Mouse (Mus musculus) heart, embryonic 14.5 days (tissue): ENCODE data around the gene Rph3al. TPM values are rescaled to one million over a fixed set of nuclear protein-coding genes. Genes with fewer than 3 reads are reported as not detected.
A peak's percentile ranks its signal among the peaks of the same experiment; 100 is the strongest.

ENCODE experiments used
- ATAC-seq: fragments of 200-750 bp; cut with Nextera tagmentation; 2 replicates; pipeline ENCODE4 v1.8.0; 2017; ENCODE audit warnings: low read depth, moderate TSS enrichment; ENCODE audit not compliant: insufficient number of reproducible peaks, insufficient read depth, low FRiP score
- H3K27ac ChIP-seq, 2 experiments: fragments of 200-500 bp in 1 of 2; fragments of 300-500 bp in 1 of 2; sonication (generic) in 1 of 2; replicated peaks in 1 of 2; 2 replicates each; pipeline ENCODE4 v1.5.1; 2012 to 2014; ENCODE audit warnings: low read depth in 2 of 2, low read length in 2 of 2, control low read depth in 1 of 2, mild to moderate bottlenecking in 1 of 2, mixed read lengths in 1 of 2; ENCODE audit not compliant: control insufficient read depth in 1 of 2, insufficient read depth in 1 of 2
- H3K27me3 ChIP-seq: fragments of 300-500 bp; sonication (generic); 2 replicates; pipeline ENCODE4 v1.6.1; 2014; ENCODE audit warnings: mild to moderate bottlenecking, low read length, control low read depth; ENCODE audit not compliant: control insufficient read depth, insufficient read depth
- H3K36me3 ChIP-seq: fragments of 300-500 bp; sonication (generic); 2 replicates; pipeline ENCODE4 v1.6.1; 2014; ENCODE audit warnings: mild to moderate bottlenecking, control low read depth, low read length, mixed read lengths; ENCODE audit not compliant: control insufficient read depth, insufficient read depth
- H3K4me1 ChIP-seq, 2 experiments: fragments of 200-500 bp in 1 of 2; fragments of 300-500 bp in 1 of 2; sonication (generic) in 1 of 2; 2 replicates each; pipeline ENCODE4 v1.6.1; 2012 to 2014; ENCODE audit warnings: low read length in 2 of 2, control low read depth in 1 of 2, mixed read lengths in 1 of 2; ENCODE audit not compliant: control insufficient read depth in 2 of 2, insufficient read depth in 2 of 2
- H3K4me2 ChIP-seq: fragments of 300-500 bp; sonication (generic); 2 replicates; pipeline ENCODE4 v1.6.1; 2014; ENCODE audit warnings: mild to moderate bottlenecking, low read length
- H3K4me3 ChIP-seq, 2 experiments: fragments of 200-500 bp in 1 of 2; fragments of 300-500 bp in 1 of 2; sonication (generic) in 1 of 2; 2 replicates each; pipeline ENCODE4 v1.5.1; 2012 to 2014; ENCODE audit warnings: low read length in 2 of 2, mild to moderate bottlenecking in 2 of 2, control low read depth in 1 of 2, low read depth in 1 of 2, moderate library complexity in 1 of 2; ENCODE audit not compliant: control insufficient read depth in 1 of 2, insufficient read depth in 1 of 2
- H3K9ac ChIP-seq: fragments of 300-500 bp; sonication (generic); 2 replicates; pipeline ENCODE4 v1.6.1; 2014; ENCODE audit warnings: mild to moderate bottlenecking, low read length
- H3K9me3 ChIP-seq: fragments of 300-500 bp; sonication (generic); 2 replicates; pipeline ENCODE4 v1.6.1; 2016; ENCODE audit warnings: low read length, control low read depth; ENCODE audit not compliant: control insufficient read depth
- WGBS: fragments of 180-500 bp; shearing (Covaris S2); extraction: QIAGEN DNeasy Blood & Tissue Kit; methylation state at CpG from one replicate; pipeline ENCODE4 v1.1.7; 2014; 5-methylcytosine and 5-hydroxymethylcytosine counted together
- polyA plus RNA-seq: library from polyadenylated mRNA; unstranded; fragments of >200 nt; fragmentation: Nextera tagmentation; extraction: Ambion mirVana; gene quantifications from 2 replicates; pipeline ENCODE4 v1.2.1, GENCODE M21; 2014

Gene Rph3al
- polyA plus RNA-seq, 1 experiment from 2014 or later, result 7.3 TPM

DNA sequence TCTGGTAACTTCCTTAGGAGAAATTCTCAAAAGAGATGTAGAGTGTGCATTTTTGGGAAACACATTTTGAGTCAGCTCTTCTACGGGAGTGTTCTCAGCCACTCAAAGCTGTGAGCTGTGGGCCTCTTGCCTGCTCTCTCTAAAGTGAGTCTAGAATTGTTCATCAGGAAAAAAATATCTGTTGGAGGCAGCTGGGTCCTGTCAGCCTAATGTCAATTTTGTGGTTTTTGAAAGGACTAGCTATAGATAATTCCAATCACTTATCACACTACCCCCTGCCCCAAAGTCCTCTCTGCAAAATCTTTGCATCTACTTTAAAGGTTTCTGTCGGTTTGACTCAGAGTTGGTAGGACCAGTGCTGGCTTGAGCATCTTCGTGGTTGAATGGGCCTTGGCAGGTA lies 20.9 kb downstream of the Rph3al start:
- H3K9me3 ChIP-seq, result no peaks in the 10 kb centered on the region
- no peak overlapping the region for H3K27ac ChIP-seq
- no peaks in the 10 kb centered on the region for H3K36me3 ChIP-seq
- no peaks in the 10 kb centered on the region for H3K27me3 ChIP-seq
- H3K4me1 ChIP-seq, result peaks cover 11 to 15% of the 10 kb centered on the region in 2 experiments
- no peak overlapping the region for H3K9ac ChIP-seq
- WGBS, result 76% methylated on average over 3 of the region's 3 CpGs
- H3K4me3 ChIP-seq, result no peak overlapping the region
- no peak overlapping the region for H3K4me2 ChIP-seq
- ATAC-seq, result no peak

DNA sequence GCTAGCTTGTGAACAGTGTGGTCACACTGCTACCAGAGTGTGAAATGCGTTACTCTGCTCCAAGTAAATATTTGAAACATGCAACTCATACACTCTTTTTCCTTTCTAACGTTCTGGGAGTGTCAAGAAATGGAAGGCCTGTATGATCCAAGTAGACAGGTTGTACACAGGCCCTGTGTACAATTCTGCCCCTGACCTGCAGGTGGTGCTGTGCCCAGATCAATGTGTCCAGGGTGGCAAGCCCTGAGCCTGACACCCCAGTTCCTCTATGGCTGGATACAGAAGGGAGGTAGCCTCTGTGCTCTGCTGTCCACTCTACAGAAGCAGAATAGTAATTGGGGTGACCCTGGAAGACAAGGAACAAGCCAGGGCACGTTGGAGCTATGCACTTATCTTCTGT lies 24.3 kb downstream of the Rph3al start:
- Histone ChIP-seq H3K9ac (no peak overlapping the region), H3K36me3 (no peaks in the 10 kb centered on the region), H3K27me3 (no peaks in the 10 kb centered on the region), H3K27ac (no peak overlapping the region), H3K4me1 (peaks cover 11 to 15% of the 10 kb centered on the region in 2 experiments), H3K4me2 (no peak overlapping the region), H3K9me3 (no peaks in the 10 kb centered on the region), H3K4me3 (no peak overlapping the region)
- WGBS, result 54% methylated on average over 3 of the region's 3 CpGs
- peak; percentile 32; the same call in 1 of the 2 replicates for ATAC-seq

DNA sequence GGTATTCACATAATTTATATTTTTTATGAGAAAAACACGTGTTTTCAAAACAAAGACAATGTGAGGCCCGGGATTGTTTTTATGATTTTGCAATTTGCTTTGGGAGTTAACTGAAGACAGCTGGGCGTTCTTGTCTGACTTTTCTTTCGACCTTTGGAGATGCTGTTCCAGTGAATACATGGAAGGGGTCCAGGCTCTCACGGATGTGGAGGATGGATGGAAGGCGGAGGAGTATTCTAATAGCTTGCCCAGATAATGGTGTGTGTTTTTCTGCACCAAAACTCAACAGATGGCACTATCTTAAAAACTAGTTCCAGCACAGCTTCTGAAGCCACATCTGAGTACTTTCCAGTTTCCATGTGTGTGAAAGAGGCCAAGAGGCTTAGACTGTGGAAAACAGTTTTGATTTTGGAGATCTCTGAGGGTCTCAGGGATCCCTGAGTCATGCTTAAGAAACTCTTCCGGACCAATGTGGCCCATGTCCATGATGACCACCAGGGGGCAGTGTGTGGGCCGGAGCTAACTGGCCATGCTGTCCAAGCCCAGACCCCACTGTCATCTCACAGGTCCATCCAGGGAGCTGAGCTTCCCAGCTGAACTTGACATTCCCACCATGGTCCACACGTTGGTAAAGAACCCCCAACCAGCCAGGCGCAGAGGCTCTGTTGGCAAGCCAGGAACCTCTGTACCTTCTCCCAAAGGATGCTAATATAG lies 25.1 kb downstream of the Rph3al start:
- Histone ChIP-seq H3K4me3 (no peak overlapping the region), H3K27ac (no peak overlapping the region), H3K27me3 (no peaks in the 10 kb centered on the region), H3K9ac (no peak overlapping the region), H3K9me3 (no peaks in the 10 kb centered on the region), H3K4me2 (no peak overlapping the region), H3K36me3 (no peaks in the 10 kb centered on the region), H3K4me1 (peaks cover 11 to 15% of the 10 kb centered on the region in 2 experiments)
- 44% methylated on average over 10 of the region's 10 CpGs for WGBS
- ATAC-seq, result no peak

DNA sequence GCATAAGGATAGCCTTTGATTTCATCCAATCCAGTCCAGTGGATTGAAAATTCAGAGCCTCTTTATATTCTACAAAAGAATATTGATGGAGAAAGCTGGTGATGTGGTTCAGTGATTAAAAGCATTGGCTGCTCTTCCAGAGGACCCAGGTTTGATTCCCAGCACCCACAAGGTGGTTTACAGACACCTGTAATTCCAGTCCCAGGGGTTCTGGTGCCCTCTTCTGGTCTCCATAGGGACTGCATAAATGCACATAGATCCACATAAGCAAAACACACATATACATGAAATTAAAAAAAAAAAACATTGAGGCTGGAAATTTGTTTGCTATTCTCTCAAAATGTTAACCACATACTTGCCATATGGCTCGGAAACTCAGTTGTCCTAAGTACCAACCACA lies 26.3 kb downstream of the Rph3al start:
- no peak overlapping the region for H3K4me2 ChIP-seq
- WGBS, result 94% methylated on average over 1 of the region's 1 CpGs

DNA sequence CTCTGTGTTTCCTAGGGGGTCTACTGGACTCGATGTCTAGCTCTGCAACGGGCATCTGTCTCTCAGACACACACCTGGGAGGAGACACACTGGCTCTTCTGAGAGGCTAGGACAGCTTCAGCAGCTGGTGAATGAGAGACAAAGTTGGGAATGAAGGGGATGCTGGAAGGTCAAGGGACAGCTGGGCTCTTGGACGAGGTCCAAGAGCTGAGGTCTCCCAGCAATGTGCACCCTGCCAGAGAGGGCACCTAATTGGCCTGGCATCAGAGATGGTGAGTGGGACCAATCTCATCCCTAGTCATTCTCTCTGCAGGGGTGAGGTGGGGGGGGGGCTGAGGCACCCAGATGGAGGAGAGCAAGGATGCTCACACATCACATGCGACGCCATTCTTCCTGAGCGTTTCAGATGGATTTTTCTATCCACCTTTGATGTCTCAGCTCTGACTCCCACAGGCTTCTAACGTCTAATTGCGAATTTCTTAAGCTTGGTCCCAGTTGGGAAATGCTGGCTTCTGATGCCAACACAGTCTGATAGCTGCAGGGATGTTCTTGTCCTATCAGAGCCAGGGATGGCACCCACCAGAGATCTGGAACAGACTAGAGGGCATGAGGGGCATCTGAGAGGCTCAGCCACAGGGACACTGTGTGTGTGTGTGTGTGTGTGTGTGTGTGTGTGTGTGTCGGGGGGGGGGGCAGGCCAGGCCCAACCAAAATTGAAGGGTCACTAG lies 28.4 kb downstream of the Rph3al start:
- Histone ChIP-seq H3K9me3 (no peaks in the 10 kb centered on the region), H3K9ac (no peak overlapping the region), H3K4me3 (no peak overlapping the region), H3K36me3 (0 out of 2 replicates have a peak, but pooled peaks cover 5% of the 10 kb centered on the region), H3K4me1 (peaks cover 3% of the 10 kb centered on the region in 2 experiments; a peak in 2 of 4 replicates), H3K27ac (no peak overlapping the region), H3K4me2 (no peak overlapping the region), H3K27me3 (no peaks in the 10 kb centered on the region)
- ATAC-seq, result no peak; the same call in 1 of the 2 replicates
- WGBS, result 85% methylated on average over 9 of the region's 9 CpGs

More for the DNA sequence above, 26.3 kb downstream of the Rph3al start:
- Histone ChIP-seq H3K36me3 (no peaks in the 10 kb centered on the region), H3K4me3 (no peak overlapping the region), H3K27ac (no peak overlapping the region), H3K9ac (no peak overlapping the region), H3K27me3 (no peaks in the 10 kb centered on the region), H3K4me1 (peaks cover 11 to 15% of the 10 kb centered on the region in 2 experiments), H3K9me3 (no peaks in the 10 kb centered on the region)
- no peak for ATAC-seq

DNA sequence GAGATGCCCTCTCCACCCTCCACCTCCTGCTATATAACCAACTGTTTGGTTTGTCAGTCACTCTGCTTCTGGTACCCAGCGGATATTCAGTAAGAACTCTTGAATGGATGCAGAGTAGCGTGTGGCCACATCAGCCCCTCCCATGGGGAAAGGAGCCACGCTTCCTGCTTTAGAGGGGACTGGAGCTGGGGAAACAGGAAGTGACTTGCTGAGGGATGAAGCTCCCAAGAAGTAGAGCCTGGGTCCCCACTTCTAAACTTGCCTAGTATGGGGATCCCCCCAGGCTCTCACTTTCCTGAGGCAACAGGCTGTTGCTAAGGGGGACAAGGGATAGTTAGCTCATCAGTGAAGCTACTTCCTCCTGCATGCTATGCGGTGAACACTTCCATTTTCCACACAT lies 30.8 kb downstream of the Rph3al start:
- H3K27me3 ChIP-seq, result no peaks in the 10 kb centered on the region
- WGBS, result 74% methylated on average over 4 of the region's 4 CpGs
- H3K9me3 ChIP-seq, result 0 out of 2 replicates have a peak, but pooled peaks cover 2% of the 10 kb centered on the region
- no peak overlapping the region for H3K4me2 ChIP-seq
- H3K36me3 ChIP-seq, result 0 out of 2 replicates have a peak, but pooled peaks cover 5% of the 10 kb centered on the region
- ATAC-seq, result no peak
- H3K9ac ChIP-seq, result no peak overlapping the region
- no peak overlapping the region for H3K27ac ChIP-seq
- peaks cover 6% of the 10 kb centered on the region in 2 experiments; a peak in 3 of 4 replicates for H3K4me1 ChIP-seq
- no peak overlapping the region for H3K4me3 ChIP-seq

DNA sequence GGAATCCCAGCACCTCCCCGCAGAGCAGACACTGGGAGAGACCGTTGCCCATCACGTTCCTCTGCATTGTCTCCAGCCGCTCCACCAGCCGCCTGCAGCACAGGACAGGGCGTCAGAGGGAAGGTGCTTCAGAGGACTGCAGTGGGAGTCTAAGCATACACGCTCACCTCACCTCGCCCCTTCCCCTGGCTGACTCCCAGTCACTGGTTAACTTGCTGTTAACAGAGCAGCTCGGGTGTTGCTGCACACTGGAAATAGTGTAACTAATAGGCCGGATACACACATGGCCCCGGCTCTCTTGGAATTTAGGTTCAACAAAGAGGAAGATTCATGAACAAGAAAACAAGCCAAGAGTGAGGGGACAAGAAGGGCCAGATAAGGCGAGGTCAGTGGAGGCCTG lies 31.7 kb downstream of the Rph3al start:
- Histone ChIP-seq H3K4me3 (no peak overlapping the region), H3K4me1 (peaks cover 6% of the 10 kb centered on the region in 2 experiments; a peak in 3 of 4 replicates), H3K27me3 (no peaks in the 10 kb centered on the region), H3K9me3 (0 out of 2 replicates have a peak, but pooled peaks cover 2% of the 10 kb centered on the region), H3K4me2 (no peak overlapping the region), H3K36me3 (0 out of 2 replicates have a peak, but pooled peaks cover 5% of the 10 kb centered on the region), H3K9ac (no peak overlapping the region), H3K27ac (no peak overlapping the region)
- WGBS, result 60% methylated on average over 12 of the region's 12 CpGs
- ATAC-seq, result no peak
